Mouse (Mus musculus) hindbrain, embryonic 15.5 days (tissue): ENCODE results near the gene Nlrc3. TPM values are rescaled to one million over a fixed set of nuclear protein-coding genes. Genes with fewer than 3 reads are reported as not detected.

Experiments
- ATAC-seq: fragments of 200-750 bp; cut with Nextera tagmentation; 2 replicates; pipeline ENCODE4 v1.8.0; 2017; ENCODE audit warnings: low read depth, moderate number of reproducible peaks, moderate TSS enrichment; ENCODE audit not compliant: low FRiP score
- H3K27ac ChIP-seq: fragments of 300-500 bp; sonication (generic); replicated peaks from 2 replicates; pipeline ENCODE4 v1.5.1; 2015; ENCODE audit warnings: mild to moderate bottlenecking, inconsistent platforms
- H3K27me3 ChIP-seq: fragments of 300-500 bp; sonication (generic); 2 replicates; pipeline ENCODE4 v1.6.1; 2015; ENCODE audit warnings: control low read depth, inconsistent platforms
- H3K36me3 ChIP-seq: fragments of 300-500 bp; sonication (generic); 2 replicates; pipeline ENCODE4 v1.6.1; 2015; ENCODE audit warnings: control low read depth, inconsistent platforms
- H3K4me1 ChIP-seq: fragments of 300-500 bp; sonication (generic); replicated peaks from 2 replicates; pipeline ENCODE4 v1.6.1; 2015; ENCODE audit warnings: control low read depth, inconsistent platforms
- H3K4me2 ChIP-seq: fragments of 300-500 bp; sonication (generic); 2 replicates; pipeline ENCODE4 v1.6.1; 2015; ENCODE audit warnings: moderate library complexity, mild to moderate bottlenecking, inconsistent platforms
- H3K4me3 ChIP-seq: fragments of 300-500 bp; sonication (generic); 2 replicates; pipeline ENCODE4 v1.5.1; 2015; ENCODE audit warnings: mild to moderate bottlenecking, inconsistent platforms
- H3K9ac ChIP-seq: fragments of 300-500 bp; sonication (generic); 2 replicates; pipeline ENCODE4 v1.6.1; 2015; ENCODE audit warnings: inconsistent platforms
- H3K9me3 ChIP-seq: fragments of 300-500 bp; sonication (generic); 2 replicates; pipeline ENCODE4 v1.6.1; 2016; ENCODE audit warnings: control low read depth, inconsistent platforms
- WGBS: fragments of 180-500 bp; shearing (Covaris S2); methylation state at CpG from one replicate; pipeline ENCODE4 v1.1.7; 2015; 5-methylcytosine and 5-hydroxymethylcytosine counted together
- microRNA-seq: library from miRNA; unstranded; fragments of <30 nt; microRNA quantifications from one replicate; pipeline ENCODE4, GENCODE M21; 2016
- polyA plus RNA-seq: library from polyadenylated mRNA; unstranded; fragments of >200 nt; fragmentation: Nextera tagmentation; extraction: Ambion mirVana; gene quantifications from 2 replicates; pipeline ENCODE4 v1.2.1, GENCODE M21; 2015

Gene Nlrc3
- polyA plus RNA-seq, 1 experiment from 2014 or later = 0.93 TPM

DNA sequence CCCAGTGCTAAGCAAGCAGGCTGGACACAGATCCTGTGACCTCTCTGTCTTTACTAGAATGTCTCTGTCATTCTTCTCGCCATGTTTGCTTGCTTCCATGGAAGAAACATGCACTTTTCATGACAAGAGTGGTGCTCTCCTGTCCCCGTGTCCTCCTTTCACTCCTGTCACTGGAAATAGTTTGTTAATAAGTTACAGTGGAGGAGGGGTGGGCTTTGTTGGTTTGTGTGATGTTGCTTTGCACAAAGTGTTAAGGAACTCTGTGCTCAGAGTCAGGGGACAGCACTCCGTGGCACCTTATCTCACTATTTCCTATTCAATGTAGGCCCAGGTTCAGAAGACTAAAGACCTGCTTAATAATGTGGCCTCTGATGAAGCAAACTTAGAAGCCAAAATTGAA lies 52.9 kb downstream of the Nlrc3 start:
- Histone ChIP-seq H3K27me3 (no peaks in the 10 kb centered on the region), H3K27ac (no peak overlapping the region), H3K4me3 (no peak overlapping the region), H3K4me1 (no peaks in the 10 kb centered on the region), H3K36me3 (peaks cover 65% of the 10 kb centered on the region), H3K4me2 (no peak overlapping the region), H3K9ac (no peak overlapping the region), H3K9me3 (no peaks in the 10 kb centered on the region)
- no peak for ATAC-seq
- 93% methylated on average over 3 of the region's 3 CpGs for WGBS

DNA sequence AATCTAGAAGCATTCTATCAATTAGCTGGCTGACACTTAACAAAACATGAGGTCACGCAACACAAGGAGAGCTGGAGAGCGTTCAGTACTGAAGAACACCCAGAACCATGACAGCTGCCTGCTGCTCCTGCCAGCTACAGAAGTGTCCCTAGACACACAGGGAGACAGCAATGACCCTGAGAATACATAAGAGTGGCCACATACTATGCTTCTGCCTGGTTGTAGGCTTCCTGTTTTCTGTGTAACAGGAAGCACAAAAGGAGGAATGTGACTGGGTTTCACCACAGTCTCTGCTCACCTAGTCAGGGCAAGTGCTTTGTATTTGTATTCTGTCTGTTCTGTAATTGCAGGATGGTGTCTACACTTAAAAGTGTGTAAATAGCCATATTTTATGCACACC lies 55.7 kb downstream of the Nlrc3 start:
- Histone ChIP-seq H3K27ac (no peak overlapping the region), H3K4me3 (no peak overlapping the region), H3K36me3 (peaks cover 65% of the 10 kb centered on the region), H3K9ac (no peak overlapping the region), H3K9me3 (no peaks in the 10 kb centered on the region), H3K4me2 (no peak overlapping the region), H3K4me1 (no peaks in the 10 kb centered on the region), H3K27me3 (no peaks in the 10 kb centered on the region)
- WGBS = 86% methylated on average over 2 of the region's 2 CpGs
- no peak for ATAC-seq

DNA sequence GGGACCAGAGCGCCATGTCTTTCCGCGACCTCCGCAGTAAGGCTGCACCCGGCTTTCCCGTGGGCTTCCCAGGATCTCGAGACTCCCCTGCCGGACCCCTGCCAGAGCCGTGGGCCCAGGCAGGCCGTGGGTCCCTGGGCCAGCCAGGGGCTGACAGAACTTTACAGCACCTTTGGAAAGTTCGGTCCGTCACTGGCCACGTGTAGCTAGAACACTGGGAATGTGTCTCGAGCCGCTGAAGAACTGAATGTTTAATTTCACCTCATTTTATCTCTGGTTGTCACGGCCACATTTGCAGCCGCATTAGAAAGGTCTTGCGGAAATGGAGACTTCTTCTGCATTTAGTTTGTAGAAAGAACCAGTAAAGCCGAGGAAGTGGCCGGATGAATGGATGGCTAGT lies 67.3 kb downstream of the Nlrc3 start:
- peak overlapping the region; percentile 69 for H3K4me2 ChIP-seq
- no peaks in the 10 kb centered on the region for H3K9me3 ChIP-seq
- H3K27me3 ChIP-seq = no peaks in the 10 kb centered on the region
- H3K9ac ChIP-seq = peak overlapping the region; percentile 67
- peak overlapping the region; percentile 82 for H3K27ac ChIP-seq
- H3K36me3 ChIP-seq = peaks cover 31% of the 10 kb centered on the region
- H3K4me3 ChIP-seq = peak overlapping the region; percentile 60
- peaks cover 16% of the 10 kb centered on the region for H3K4me1 ChIP-seq
- WGBS = 8% methylated on average over 20 of the region's 20 CpGs
- no peak; the same call in 1 of the 2 replicates for ATAC-seq

DNA sequence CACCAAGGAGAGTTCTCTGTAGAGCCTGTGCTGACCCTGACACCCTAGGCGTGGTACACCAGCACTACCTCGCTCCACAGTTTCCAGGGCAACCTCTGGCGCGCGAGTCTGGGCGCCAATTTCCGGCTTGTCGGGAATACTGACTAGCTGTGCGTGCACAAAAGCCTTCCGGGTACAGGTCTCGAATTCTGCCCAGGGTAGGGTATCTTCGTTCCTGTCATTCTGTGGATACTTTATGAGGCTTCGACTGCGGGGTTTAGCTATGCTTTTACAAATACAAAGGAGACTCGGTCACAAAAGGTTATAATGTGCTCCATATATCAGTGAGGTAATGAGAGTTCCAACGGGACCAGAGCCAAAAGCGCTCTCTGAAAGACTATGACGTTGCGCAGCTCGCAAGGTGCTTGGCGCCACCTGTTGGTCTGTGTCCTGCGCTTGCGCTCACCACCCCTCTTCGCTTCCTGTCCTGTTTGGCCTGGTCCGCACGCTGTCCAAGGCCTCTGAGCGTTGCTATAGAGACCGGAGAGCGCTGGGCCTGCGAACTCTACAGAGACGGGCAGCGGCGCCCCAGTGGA lies 67.8 kb downstream of the Nlrc3 start, which contains the start of the genes 1700037C18Rik and Cluap1:
1700037C18Rik (minus strand) TSS at position 153 of the 575 bp plus-strand sequence.
Cluap1 (plus strand) TSS at position 265 of the 575 bp plus-strand sequence.
- Histone ChIP-seq H3K27me3 (no peaks in the 10 kb centered on the region), H3K9me3 (no peaks in the 10 kb centered on the region), H3K4me1 (peaks cover 16% of the 10 kb centered on the region), H3K4me3 (peak within 1 kb of the TSS; percentile 60), H3K9ac (peak within 1 kb of the TSS; percentile 67), H3K27ac (peak within 1 kb of the TSS; percentile 82), H3K4me2 (peak within 1 kb of the TSS; percentile 69), H3K36me3 (peaks cover 30% of the 10 kb centered on the region)
- ATAC-seq = peak; percentile 96
- under 1% methylated on average over 33 of the region's 33 CpGs for WGBS

DNA sequence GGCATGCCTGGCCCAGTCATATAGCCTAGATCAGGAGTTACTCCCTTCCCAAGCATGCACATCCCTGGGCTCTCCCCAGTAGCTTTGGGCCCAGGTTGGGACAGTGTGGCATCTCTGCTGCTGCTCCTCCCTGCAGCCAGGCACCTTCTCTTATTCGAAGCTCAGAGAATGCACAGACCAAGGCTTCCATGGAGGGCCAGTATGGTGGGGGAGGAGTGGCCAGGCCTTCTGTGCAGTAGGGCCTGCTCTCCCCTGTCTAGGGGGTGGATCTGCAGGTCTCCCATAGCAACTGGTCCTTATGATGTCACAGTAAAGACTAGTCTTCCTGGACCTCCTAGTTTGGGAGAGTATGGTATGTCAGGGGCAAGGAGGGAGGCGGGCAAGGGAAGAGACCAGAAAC lies 69.0 kb downstream of the Nlrc3 start:
- Histone ChIP-seq H3K9ac (no peak overlapping the region), H3K4me1 (peaks cover 16% of the 10 kb centered on the region), H3K27me3 (no peaks in the 10 kb centered on the region), H3K27ac (no peak overlapping the region), H3K4me3 (no peak overlapping the region), H3K4me2 (peak overlapping the region; percentile 69), H3K9me3 (no peaks in the 10 kb centered on the region), H3K36me3 (peaks cover 26% of the 10 kb centered on the region)
- ATAC-seq = no peak
- WGBS = 78% methylated on average over 2 of the region's 2 CpGs

DNA sequence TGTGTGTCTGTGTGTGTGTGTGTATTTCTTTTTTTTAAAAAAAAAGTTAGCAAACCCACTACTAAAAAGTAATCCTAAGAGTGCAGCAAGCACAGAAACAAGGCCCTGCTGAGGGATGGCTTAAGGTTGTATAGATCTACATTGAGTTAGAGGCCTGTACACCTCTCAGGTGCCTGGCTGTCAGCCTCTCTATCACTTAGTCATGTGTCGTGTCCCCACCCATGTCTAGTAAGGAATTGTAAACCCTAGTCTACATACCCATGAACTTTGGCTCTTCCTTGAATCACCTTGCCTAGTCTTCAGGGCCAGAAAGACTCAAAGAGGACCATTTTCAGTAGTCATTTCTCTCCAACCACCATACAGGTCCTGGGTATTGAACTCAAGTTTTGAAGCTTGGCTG lies 79.9 kb downstream of the Nlrc3 start:
- no peak for ATAC-seq
- WGBS = 89% methylated on average over 1 of the region's 1 CpGs

DNA sequence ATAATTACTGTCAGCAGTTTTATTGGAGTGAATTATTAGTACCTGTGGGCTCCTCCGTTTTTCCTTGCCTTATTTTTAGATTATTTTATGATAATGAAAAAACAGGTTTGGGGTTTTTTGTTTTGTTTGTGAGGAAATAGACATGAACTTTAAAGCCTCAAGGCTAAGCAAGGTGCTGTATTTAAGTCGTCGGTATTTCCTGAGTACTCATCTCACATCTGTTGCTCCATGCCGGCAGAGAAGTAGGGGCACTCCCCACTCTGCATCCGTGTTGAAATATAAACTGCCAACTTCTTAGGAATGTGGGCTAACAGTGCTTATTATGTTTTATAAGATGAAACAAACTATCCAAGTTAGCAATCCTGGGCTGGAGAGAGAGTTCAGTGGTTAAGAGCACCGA lies 80.4 kb downstream of the Nlrc3 start:
- H3K9me3 ChIP-seq = no peaks in the 10 kb centered on the region
- no peak for ATAC-seq
- H3K4me3 ChIP-seq = no peak overlapping the region
- peaks cover 51% of the 10 kb centered on the region for H3K36me3 ChIP-seq
- no peaks in the 10 kb centered on the region for H3K27me3 ChIP-seq
- no peak overlapping the region for H3K9ac ChIP-seq
- no peak overlapping the region for H3K27ac ChIP-seq
- H3K4me2 ChIP-seq = no peak overlapping the region
- H3K4me1 ChIP-seq = no peaks in the 10 kb centered on the region
- WGBS = 88% methylated on average over 6 of the region's 6 CpGs

More for the DNA sequence above, 79.9 kb downstream of the Nlrc3 start:
- Histone ChIP-seq H3K4me1 (no peaks in the 10 kb centered on the region), H3K36me3 (peaks cover 56% of the 10 kb centered on the region), H3K4me3 (no peak overlapping the region), H3K9me3 (no peaks in the 10 kb centered on the region), H3K9ac (no peak overlapping the region), H3K4me2 (no peak overlapping the region), H3K27ac (no peak overlapping the region), H3K27me3 (no peaks in the 10 kb centered on the region)

DNA sequence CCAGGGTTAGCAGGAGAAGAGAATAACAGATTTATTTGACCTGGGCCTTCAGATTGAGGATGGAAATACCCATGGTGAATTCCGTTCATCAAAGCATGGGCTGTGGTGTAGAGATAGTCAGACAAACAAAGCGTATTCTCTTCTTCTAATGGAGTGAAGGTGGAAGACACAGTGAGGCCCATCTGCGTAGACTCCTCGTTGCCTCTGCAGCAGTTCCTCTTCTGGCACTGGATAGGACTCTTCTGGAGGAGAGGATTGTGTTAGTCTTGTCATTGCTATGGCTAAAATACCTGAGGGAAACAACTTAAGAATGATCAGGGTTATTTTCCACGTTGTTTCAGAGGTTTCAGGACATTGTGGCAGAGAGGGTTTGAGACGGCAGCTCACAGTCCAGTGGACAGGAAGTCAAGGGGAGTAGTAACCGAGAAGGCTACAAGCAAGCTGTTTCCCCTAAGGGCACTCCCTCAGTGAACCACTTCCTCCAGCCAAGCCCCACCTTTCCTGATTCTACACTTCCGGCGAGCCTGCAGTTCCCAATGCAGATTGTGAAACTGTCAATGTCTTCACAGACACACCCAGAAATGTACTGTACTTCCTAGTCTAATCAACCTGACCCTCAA lies 81.1 kb downstream of the Nlrc3 start:
- H3K27me3 ChIP-seq = no peaks in the 10 kb centered on the region
- H3K4me1 ChIP-seq = no peaks in the 10 kb centered on the region
- no peak for ATAC-seq
- no peak overlapping the region for H3K4me3 ChIP-seq
- 89% methylated on average over 9 of the region's 9 CpGs for WGBS
- peaks cover 44% of the 10 kb centered on the region for H3K36me3 ChIP-seq
- H3K9ac ChIP-seq = no peak overlapping the region
- H3K27ac ChIP-seq = peak overlapping the region; percentile 28; the same call in 1 of the 2 replicates
- no peaks in the 10 kb centered on the region for H3K9me3 ChIP-seq
- H3K4me2 ChIP-seq = no peak overlapping the region

Small RNA genes within 50 kb of the gene (microRNA-seq; reads per million reads assigned to microRNA genes)
- gene Gm23493 = not detected

Other genes with a start within 250 kb of the Nlrc3 start
- 46.7 and 47.5 TPM in 2 replicates for gene Zfp263, start 232.5 kb downstream of the Nlrc3 start, polyA plus RNA-seq
- not detected in 2 replicates for gene Olfr15, start 145.8 kb downstream of the Nlrc3 start, polyA plus RNA-seq
- gene Zfp174, start 129.4 kb downstream of the Nlrc3 start, polyA plus RNA-seq = 2.3 and 2.8 TPM in 2 replicates
- gene Naa60, start 104.3 kb downstream of the Nlrc3 start, polyA plus RNA-seq = 93.0 and 102 TPM in 2 replicates
- gene Zfp597, start 92.1 kb downstream of the Nlrc3 start, polyA plus RNA-seq = 14.8 and 14.9 TPM in 2 replicates
- 1.6 and 1.7 TPM in 2 replicates for gene Gm20695, start 92.0 kb downstream of the Nlrc3 start, polyA plus RNA-seq
- 13.3 and 18.1 TPM in 2 replicates for gene 1700037C18Rik, start 67.9 kb downstream of the Nlrc3 start, polyA plus RNA-seq
- 37.7 and 38.2 TPM in 2 replicates for gene Cluap1, start 67.8 kb downstream of the Nlrc3 start, polyA plus RNA-seq
- gene Slx4, start 27.1 kb upstream of the Nlrc3 start, polyA plus RNA-seq = 27.4 and 31.3 TPM in 2 replicates
- gene Dnase1, start 60.3 kb upstream of the Nlrc3 start, polyA plus RNA-seq = 4.3 and 7.8 TPM in 2 replicates
- 52.4 and 54.4 TPM in 2 replicates for gene Trap1, start 101.2 kb upstream of the Nlrc3 start, polyA plus RNA-seq
- 35.7 and 36.4 TPM in 2 replicates for gene Crebbp, start 237.4 kb upstream of the Nlrc3 start, polyA plus RNA-seq